Mouse (Mus musculus): Measurements from ENCODE around the gene Tyk2.
A peak's percentile ranks its signal among the peaks of the same experiment; 100 is the strongest.

The Tyk2 gene

DNA sequence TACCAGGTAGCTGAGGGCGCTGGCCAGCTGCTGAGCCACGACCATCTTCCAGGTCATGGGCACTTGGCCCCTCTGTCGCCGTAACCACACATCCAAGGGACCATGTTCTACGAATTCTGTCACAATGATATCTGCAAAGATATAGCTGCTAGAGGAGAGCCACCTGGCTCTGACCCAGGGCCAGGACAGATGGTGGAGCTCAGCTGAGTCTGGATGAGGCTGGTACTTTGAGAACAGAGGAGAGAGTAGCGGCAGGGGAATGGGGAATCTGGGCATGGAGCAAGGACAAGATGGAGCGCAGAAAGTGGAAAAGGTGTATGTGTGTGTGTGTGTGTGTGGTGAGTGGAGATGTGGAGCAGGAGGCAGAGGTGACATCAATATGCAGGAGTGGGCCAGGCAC is 16.9 kb downstream of the Tyk2 start:
- no peak for DNase-seq (ENCODE audit: extremely low spot score)

DNA sequence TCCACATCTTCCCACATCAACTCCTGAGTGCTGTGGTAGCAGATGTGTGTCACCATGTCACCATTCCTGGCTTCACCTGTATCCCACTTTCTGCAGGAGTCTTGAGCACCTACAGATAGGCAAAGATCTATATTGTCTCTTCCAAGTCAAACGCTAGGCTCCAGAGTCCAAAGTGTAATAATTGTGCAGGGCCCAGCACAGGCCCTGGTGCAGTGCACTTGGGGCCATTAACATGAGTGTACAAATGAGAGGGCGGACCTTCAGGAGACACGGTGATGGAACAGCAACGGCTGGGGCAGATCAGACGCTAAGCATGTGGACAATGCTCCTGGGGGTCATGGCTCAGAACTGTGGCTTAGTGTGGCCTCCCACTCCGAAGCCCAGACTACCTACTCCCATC is 17.3 kb downstream of the Tyk2 start:
- DNase-seq (ENCODE audit: extremely low spot score), result no peak

DNA sequence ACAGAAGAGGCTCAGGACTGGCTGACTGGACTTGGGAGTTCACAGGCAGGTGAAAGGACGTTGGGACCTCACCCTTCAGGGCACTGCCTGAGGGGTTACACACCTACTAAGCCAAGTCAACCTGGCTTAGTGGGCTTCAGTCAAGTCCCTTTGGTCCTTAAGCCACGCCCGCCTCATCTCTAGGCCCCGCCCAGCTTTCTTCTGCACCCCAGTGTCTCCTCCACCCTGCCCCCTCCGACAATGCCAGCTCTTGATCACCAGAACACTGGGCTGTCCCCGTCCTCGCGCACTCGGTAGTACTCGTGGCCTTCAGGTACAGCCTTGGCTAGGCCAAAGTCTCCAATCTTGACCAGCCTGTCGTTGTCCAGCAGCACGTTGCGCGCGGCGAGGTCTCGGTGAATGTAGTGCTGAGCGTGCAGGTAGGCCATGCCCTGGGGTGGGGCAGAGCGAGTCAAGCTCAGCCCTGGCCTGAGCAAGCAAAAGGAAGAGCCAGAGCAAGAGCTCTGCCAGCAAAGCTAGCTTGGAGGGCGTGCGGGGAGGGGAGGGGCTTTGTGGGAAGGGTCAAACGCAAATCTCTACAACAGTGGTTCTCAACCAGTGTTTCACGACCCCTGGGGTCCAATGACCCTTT is 23.3 kb downstream of the Tyk2 start:
- DNase-seq (ENCODE audit: extremely low spot score), result no peak

DNA sequence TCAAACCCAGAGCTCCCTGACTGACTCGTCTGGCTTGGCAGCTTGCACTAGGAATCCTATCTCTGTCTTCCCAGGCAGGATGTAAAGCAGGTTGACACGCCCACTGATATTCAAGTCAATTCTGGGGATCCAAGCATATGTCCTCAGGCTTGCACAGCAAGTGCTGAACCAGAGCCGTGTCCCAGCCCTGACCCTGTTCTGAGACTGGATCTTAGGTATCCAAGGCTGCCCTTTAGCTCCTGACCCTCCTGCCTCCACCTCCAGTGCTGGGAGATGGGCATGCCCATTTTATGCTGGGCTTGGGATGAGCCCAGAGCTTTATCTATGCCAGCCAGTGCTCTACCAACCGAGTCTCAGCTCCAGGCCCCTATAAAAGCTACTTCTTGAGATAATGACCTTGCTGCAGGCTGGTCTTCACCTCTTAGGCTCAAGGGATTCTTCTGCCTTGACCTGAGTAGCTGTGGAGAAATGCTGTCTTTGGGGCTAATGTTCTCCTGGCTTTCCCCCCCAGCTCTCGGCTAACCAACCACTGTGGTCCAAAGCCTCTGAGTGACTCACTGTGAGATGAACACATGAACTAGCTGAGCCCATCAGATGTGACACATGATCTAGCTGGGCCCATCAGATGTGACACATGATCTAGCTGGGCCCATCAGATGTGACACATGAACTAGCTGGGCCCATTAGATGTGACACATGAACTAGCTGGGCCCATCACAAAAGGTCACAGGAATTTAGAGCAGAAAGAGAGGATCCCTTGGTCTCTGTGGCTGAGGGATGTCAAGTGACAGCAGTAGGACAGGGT is 25.1 kb downstream of the Tyk2 start:
- DNase-seq (ENCODE audit: extremely low spot score), result no peak

DNA sequence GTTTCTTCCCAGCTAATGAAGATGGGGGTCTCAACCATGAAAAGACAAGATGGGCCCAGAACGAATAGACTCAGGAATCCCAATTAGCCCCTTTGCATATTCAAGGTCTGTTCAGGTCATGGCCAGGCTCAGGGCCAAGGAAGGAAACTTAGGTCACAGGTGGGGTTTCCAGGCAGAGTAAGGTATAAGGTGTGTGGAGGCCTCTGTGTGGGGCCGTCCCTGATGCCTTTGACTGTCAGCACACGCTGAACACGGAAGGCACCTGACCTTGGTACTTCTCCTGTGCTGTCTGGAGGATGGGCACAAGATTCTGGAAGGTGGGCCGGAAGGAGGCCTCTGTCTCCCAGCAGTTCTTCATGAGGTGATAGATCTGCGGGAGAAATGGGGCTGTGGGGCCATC is 26.2 kb downstream of the Tyk2 start:
- DNase-seq (ENCODE audit: extremely low spot score), result no peak

DNA sequence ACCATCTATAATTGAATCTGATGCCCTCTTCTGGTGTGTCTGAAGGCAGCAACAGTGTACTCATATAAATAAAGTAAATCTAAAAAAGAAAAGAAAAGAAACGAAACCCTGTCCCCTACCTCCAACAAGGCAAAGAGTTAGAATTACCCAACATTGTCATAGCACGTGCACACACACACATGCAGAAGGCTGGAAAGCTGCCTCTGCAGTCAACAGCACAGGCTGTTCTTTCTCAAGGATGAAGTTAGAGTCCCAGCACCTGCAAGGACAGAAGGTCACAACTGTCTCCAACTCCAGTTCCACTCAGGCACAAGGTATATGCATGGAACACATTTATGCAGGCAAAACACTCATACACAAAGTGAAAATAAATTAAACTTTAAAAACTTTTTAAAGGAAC is 29.0 kb downstream of the Tyk2 start:
- DNase-seq (ENCODE audit: extremely low spot score), result no peak

DNA sequence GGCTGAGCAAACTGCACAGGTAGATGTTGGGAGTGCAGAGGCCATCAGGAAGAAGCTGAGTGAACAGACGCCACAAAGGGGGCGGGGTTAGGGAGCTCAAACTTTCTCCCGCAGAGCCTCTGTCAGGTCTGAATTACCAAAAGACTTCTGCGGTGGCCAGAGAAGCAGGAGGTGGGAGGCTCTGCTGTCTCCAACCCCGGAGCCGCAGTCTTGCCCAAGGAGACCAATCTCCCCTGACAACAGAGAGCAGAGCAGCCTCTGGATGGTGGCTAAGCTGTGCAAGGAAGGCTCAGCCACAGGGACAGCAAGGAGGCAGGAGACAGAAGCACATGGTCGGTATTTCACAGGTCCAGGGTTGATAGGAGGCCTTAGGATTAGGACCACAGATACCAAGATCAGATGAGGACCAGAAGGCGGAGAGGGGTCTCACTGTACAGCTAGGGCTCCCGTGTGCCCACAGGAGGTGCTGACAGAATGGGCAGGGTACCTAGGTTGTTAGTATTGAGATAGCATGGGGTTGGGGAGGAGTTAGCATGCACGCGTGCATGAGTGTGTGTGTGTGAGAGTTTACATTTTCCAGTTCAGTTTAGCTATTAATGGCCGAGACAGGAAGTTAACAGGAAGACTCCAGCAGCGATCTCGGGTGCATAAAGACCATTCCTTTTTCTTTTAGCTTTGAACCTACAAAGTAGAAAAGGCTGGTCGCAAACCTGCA is 30.4 kb downstream of the Tyk2 start:
- peak; percentile 18 for DNase-seq (ENCODE audit: extremely low spot score)

DNA sequence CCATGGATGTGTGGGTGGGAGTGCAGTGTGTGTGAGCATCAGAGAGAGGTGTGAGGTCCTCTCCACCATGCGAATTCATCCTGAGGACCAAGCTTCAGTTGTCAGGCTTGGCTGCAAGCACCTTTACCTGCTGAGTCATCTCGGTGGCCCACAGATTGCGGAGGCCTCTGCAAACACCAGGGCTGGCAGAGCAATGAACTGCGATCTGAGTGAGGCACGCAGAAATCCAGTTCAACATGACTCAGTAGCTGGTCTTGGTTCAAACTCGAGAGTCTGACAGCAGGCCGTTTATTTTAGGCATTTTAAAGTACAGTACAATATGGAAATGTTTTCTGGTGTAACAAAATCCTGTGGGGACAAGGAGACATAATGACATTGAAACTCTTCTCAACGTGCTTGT is 33.2 kb downstream of the Tyk2 start:
- DNase-seq (ENCODE audit: extremely low spot score), result no peak

DNA sequence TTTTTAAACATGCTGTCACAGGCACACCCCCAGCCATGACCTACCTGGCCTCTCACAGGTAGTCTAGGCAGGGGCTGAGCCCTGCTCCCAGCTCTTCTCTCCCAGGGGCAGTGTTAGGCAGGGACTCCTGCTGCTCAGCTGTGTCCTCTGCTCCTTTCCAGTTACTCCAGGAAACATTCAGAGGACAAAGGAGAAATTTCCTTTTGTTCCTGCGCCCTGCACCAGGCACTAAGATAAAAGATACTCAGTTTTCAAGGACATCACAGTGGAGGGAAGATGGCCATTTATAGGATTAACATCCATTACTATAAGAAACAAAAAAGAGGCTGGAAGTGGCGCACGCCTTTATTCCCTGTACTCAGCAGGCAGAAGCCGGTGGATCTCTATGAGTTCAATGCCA is 35.1 kb downstream of the Tyk2 start:
- no peak for DNase-seq (ENCODE audit: extremely low spot score)

DNA sequence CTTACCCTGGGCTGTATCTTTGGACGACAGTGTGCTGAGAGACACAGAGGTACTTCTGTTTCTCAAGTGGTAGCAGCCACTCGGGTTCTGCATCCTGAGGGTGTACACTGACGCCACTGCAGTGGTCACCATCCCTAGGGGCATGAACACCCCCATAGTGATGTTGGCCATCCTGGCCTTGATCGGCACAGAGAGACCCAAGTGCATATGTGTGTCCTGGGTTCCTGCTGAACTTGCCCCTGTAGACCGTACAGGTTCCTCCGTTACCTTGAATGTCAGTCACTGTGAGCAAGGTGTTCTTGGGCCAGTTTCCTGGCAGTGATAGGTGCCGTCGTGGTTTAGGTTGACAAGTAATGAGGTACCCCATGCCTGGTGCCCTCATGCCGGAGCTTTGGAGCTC is 37.6 kb downstream of the Tyk2 start:
- DNase-seq (ENCODE audit: extremely low spot score), result no peak

DNA sequence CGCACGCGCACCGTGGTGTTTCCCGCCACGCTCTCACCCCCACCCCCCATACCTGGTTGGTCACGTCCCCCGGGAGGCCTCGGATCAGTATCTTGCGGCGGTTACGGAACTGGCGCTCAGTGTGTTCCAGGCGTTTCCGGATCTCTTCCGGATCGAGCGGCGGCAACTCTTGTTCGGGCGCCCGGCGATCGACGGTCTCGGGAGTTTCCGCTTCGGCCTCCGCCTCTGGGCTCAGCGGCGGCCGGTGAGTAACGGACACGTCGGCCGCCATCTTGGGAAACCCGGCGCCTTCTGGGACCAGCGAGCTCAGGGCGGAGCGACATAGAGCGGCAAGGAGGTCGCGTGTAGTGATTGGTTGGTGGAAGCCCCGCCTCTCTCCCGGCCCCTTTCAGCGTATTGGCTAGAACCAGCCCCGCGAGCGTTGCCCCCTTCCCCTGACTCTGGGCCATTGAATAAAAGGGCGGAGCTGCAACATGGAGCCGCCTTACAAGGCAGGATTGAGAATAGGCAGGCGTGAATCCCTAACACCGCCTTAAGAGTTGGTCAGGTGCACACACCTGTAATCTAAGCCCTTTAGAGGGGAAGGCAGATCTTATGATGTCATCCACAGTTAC is 39.2 kb downstream of the Tyk2 start, which contains the start of the genes Gm38431 and Raver1:
TSS of gene Gm38431 (minus strand) at position 291 of the 614 bp plus-strand sequence.
TSS of gene Raver1 (minus strand) at position 302 of the 614 bp plus-strand sequence.
- DNase-seq (ENCODE audit: extremely low spot score), result peak; percentile 98

DNA sequence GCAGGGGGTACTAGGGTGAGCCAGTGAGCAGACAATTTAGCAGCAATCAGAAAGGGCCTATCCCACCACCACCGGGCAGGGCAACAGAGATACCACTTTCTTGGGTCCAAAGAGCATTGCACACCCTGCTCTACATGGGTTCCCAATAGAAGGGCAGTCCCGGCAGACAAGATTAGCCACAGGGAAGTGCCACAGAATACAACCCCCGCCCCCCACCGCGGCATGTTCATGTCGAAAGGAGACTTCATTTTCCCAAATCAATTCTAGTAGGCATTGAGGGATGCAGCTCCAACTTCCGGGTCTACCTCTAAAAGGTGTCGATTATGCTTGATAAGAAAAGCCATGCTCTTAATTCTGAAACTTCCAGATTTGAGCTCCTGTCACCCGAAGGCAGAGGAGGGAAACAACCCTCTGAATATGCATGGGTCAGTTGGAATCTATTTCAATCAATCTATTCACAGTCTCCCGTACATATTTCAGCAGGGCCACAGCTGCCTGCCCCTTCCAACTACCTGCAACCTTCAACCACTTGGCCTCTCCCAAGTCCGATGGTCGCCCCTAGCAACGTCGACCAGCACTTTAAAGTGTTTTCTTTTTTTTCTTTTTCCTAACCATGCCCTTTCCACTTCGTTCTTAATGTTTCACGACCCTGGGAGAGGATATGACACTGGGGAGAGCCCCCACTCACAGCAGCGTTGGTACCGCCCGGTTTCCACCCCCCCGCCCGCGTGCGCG is 39.9 kb downstream of the Tyk2 start:
- DNase-seq (ENCODE audit: extremely low spot score), result no peak

DNA sequence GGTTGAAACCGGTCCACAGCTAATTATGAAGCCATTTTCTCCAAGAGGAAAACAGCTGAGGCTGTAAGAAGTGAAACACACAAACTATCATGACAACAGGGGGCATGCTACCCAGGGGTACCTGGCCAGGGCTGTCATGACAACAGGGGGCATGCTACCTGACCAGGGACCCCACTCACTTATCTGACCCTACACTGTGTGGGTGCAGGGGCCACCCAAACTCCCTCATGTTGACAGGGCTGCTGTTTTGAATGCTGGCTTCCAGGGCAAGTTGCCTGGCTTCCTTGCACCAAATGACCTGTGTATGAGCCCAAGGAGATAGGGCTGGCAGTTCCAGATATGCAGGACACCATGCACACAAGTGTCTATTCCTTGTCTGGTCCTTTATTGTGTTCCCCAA is 40.5 kb downstream of the Tyk2 start:
- no peak for DNase-seq (ENCODE audit: extremely low spot score)

DNA sequence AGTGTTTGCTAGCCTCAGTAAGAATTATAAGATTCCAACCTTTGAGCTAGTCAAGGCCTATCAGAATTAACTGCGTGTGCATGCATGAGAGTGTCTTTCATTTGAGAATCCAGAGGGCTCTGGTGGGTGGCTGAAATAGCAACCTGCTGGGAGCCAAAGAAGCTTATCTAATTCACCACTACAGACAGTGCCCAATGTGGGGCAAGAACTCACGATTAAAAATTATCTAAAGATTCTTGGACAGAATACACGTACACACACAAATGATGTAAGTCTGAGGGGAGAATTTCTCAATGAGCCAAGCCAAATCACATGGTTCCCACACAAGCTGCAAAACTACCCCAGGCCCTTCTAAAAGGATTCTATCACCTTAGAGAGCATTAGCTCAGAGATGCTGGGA is 47.7 kb downstream of the Tyk2 start:
- DNase-seq (ENCODE audit: extremely low spot score), result no peak

DNA sequence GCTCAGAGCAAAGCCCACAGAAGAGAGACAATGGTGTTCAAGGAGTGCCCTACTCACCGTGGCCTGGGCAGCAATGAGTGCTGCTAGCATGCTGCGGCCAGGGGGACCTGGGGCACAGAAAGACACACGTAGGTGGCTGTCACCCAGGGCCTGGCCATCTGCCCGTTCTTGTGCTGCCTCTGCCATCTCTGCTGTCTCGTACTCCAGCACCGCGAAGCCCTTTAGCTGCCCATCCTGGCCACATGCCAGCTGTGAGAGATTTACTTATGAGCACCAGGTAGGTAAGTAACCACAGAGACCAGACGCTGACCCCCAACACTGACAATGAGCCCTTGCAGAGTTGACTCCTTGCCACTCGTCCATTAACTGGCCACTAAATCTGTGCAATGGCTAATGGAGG is 49.9 kb downstream of the Tyk2 start:
- no peak for DNase-seq (ENCODE audit: extremely low spot score)

DNA sequence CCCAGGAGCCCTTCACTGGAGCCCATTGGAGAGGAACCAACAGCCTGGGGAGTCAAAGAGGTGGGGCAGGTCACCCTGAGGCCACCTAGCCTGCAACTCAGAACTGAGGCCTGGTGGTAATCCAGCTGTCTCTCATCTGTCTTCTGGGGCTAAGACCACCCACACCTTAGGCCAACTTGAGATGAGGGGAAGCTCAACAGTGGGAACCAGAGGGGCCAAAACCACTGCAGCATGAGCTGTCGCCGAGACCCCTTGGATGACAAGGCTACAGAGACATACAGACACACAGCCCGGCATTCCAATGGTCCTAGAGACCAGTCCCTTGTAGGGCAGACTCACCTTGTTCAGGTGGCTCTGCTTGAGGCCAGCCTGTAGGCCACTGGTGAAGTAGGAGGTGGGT is 55.4 kb downstream of the Tyk2 start:
- DNase-seq (ENCODE audit: extremely low spot score), result no peak

DNA sequence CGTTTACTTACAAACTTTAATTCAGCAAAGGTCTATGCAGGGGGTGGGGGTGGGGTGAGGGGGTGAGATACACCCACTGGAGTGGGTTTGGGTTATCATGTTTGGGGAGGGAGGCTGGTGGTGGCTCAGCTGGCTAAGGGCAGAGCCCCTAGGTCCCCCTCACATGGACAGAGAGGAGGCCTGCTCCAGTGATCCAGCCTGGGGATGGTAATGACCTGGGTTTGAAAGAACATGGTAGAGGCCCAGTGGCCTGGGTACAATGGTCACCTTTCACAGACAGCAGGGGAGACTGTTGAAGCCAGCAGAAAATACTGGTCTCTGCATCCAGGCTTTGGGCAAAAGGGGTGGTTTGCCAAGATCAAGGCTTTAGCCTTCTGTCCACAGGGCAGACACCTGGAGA is 56.9 kb downstream of the Tyk2 start:
- no peak for DNase-seq (ENCODE audit: extremely low spot score)

DNA sequence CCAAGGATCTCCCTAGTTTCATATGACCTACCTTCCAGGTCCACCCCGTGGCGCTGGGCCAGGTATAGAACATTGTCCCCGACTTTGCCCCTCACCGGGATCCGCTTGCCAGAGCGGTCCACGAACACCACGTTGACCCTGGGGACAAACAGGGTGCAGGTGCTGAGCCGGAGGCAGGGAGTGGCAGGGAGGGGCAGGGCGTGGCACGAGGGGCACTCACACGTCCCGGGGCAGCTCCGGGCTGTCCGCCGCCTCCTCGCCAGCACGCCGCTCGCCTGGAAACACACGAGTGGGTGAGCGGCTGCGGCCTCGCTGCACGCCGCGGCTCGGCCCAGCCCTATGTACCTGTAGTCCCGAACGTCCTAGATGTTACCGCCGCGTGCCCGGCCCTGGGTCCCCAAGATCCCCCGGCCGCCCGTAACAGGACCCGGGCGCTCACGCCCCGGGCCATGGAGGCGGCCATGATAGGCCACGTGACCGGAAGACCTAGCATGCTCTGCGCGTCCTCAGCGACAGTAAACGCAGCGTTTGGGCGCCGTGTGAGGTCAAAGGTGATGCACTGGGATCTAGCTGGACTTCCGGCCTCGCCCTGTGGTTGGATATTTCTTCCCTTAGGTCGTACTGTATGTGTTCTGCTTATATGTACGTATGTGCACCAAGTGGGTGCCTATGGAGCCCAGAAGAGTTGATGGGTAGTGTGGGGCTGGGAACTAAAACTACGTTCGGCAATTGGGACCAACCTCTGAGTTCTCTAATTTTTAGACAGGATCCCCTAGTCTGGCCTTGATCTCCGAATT is 57.8 kb downstream of the Tyk2 start, which contains the start of the genes Gm49373 and Fdx1l:
TSS of gene Gm49373 (minus strand) at position 53 of the 797 bp plus-strand sequence.
TSS of gene Fdx1l (minus strand) at position 571 of the 797 bp plus-strand sequence.
- DNase-seq (ENCODE audit: extremely low spot score), result peak; percentile 91

DNA sequence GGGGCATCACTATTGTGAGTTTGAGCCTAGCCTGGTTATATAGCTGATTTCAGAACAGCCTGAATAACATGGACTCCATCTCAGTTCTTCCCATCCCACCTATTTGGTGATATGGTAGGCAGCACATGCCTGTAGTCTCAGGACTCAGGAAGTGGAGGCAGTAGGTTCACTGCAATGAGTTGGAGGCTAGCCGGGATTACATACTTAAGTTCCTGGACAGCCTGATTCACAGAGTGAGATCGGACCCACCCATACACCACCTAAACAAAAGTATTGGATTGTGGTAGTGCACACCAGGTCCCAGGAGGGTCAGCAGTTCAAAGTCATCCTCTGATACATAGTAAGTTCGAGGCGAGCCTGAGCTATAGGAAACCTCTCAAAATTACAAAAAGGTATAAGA is 58.4 kb downstream of the Tyk2 start:
- DNase-seq (ENCODE audit: extremely low spot score), result no peak

DNA sequence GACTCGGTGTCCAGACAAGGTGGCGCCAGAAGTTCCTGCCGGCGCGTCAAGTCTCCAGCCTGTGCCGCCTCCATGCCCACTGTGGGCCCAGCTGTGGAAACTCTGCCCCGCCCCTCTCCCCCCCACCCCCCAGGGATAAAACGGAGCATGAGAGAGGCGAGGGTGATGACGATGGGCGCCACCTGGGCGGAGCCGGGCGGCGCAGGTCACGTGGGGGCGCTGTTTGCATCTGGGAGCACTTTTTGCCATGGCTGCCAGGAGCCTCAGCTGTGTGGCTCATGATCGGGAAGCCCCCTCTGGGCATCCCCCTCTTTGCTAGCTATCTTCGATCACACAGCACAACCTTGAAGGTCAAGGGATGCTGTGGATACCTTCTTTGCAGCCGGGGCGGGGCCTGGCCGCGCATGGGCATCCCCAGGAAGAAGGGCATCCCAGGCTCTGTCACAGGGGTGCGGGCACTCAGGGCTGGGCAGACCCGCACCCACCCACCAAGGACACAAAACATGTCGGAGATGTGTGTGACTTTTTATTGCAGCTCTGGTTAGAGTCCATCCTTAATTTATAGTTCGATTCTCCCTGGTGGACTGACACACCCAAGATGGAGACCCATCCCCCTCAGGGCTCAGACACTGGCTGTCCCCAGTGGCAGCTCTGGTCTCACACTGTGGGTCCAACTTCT is 63.9 kb downstream of the Tyk2 start, which contains the start of gene Zglp1:
TSS of gene Zglp1 (minus strand) at position 88 of the 679 bp plus-strand sequence.
- DNase-seq (ENCODE audit: extremely low spot score), result no peak
